18 mouse cellular contexts compared by ENCODE assay signal in the genomic region with DNA sequence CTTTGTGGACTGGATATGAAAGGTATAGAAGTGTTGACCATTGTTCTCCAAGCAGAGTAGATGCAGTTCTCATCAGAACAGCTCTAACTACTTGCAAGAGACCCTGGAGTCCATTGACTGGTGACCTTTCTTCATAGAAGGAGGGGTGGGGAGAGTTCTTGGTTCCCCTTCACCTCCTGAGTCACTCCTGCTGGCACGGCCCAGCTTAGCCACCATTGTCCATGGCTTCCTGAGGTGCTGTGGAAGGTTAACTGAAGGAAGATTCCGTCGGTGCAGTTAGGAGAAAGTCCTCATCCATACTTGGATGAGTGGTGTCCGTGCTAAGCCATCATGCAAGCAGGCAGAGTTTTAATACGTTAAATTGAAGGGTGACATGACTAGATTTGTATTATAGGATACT.
"Had no signal": no experiment of that assay in that cellular context is flagged by ENCODE, and none has a peak within 500 bp of the region (broad histone marks: within the 10 kb centered on the region; RNA-seq: fewer than 3 reads in every experiment).

No protein-coding gene starts in this region.

- H3K4me3 ChIP-seq: midbrain, embryonic 10.5 days; midbrain, embryonic 12.5 days; myocyte; neural tube, embryonic 12.5 days; stomach, embryonic 15.5 days had no signal

- H3K4me2 ChIP-seq: lung, embryonic 14.5 days; midbrain, embryonic 12.5 days; neural tube, embryonic 12.5 days; stomach, embryonic 15.5 days had no signal

- ATAC-seq: midbrain, embryonic 16.5 days had no signal

- DNase-seq: lung, adult 18-20 months; lung, embryonic 14.5 days; lung, postnatal 10 days; lung, postnatal 4 days; midbrain, embryonic 14.5 days; retina, postnatal 1 day; right cerebral cortex, adult 18-20 months; right cerebral cortex, postnatal 25 days; thymus, adult 2 months; thymus, postnatal 25 days; thymus, postnatal 4 days had no signal

- H3K4me1 ChIP-seq: stomach, embryonic 15.5 days had no signal

- H3K27ac ChIP-seq: midbrain, embryonic 10.5 days; midbrain, embryonic 12.5 days; neural tube, embryonic 12.5 days; stomach, embryonic 15.5 days; stomach, postnatal 0 days had no signal

- H3K9me3 ChIP-seq: midbrain, embryonic 10.5 days; midbrain, embryonic 12.5 days; neural tube, embryonic 12.5 days; stomach, embryonic 15.5 days had no signal

- H3K9ac ChIP-seq: lung, embryonic 14.5 days; midbrain, embryonic 12.5 days; neural tube, embryonic 12.5 days; stomach, embryonic 15.5 days had no signal

- H3K36me3 ChIP-seq: midbrain, embryonic 10.5 days; midbrain, embryonic 12.5 days; neural tube, embryonic 12.5 days; stomach, embryonic 15.5 days had no signal

- H3K27me3 ChIP-seq: midbrain, embryonic 12.5 days; neural tube, embryonic 12.5 days; stomach, embryonic 15.5 days had no signal
